Mouse (Mus musculus): ENCODE measurements around the gene Vmn2r14.
"Not testable (repeated sequence)": the region's sequence is repeated elsewhere in the genome, so short reads cannot be mapped to it uniquely, and the experiment has no call there.

The Vmn2r14 gene

GRCm38 (mm10) chr5:109224608-109225007, at the start of gene Vmn2r14:
TSS of gene Vmn2r14 (minus strand) at chr5:109224708.
- no peak for DNase-seq (ENCODE audit: low spot score)

- DNase-seq (ENCODE audit: low spot score) = not testable (repeated sequence)
Measured at GRCm38 (mm10) chr5:109192099-109192498, 32.4 kb downstream of the Vmn2r14 start, which contains the start of gene Vmn2r13. TSS of gene Vmn2r13 (minus strand) at chr5:109192199.

- DNase-seq (ENCODE audit: low spot score) = not testable (repeated sequence)
Measured at GRCm38 (mm10) chr5:109166851-109167250, 57.7 kb downstream of the Vmn2r14 start.
